Mouse (Mus musculus) left cerebral cortex, adult 2 months (tissue): Measurements from ENCODE around the gene Golga1. TPM values are rescaled to one million over a fixed set of nuclear protein-coding genes. Genes with fewer than 3 reads are reported as not detected.
A peak's percentile ranks its signal among the peaks of the same experiment; 100 is the strongest.
"Not testable (repeated sequence)": the region's sequence is repeated elsewhere in the genome, so short reads cannot be mapped to it uniquely, and the experiment has no call there.

Source experiments
- DNase-seq, 2 experiments: peaks; one replicate each; pipeline ENCODE4 v3.0.0; 2021 to 2022; ENCODE audit warnings: low spot score in 2 of 2, mixed read lengths in 1 of 2; ENCODE audit errors: extremely low spot score in 1 of 2
- H3K27ac ChIP-seq: fragments of 200-600 bp; 2 replicates; pipeline ENCODE4 v1.8.1; 2022
- H3K4me3 ChIP-seq: fragments of 200-600 bp; 2 replicates; pipeline ENCODE4 v1.8.1; 2022
- CTCF ChIP-seq: fragments of 200-600 bp; IDR thresholded peaks from 2 replicates; pipeline ENCODE4 v1.8.1; 2022; ENCODE audit warnings: antibody characterized with exemption, mild to moderate bottlenecking, moderate library complexity
- intact Hi-C: fragments of 180-260 bp; cut with DNase I; formaldehyde crosslinking; loops from one replicate; pipeline ENCODE4 v1.15.1; 2025
- long read RNA-seq, 2 experiments: library from polyadenylated mRNA; stranded (forward); transcript quantifications; one replicate each; pipeline ENCODE4 v2.0.0; 2021; ENCODE audit warnings: borderline mapping rate in 2 of 2
- total RNA-seq, 2 experiments: library from RNA; stranded (reverse); gene quantifications; 2 replicates each; pipeline ENCODE4 v1.2.3; 2021

The Golga1 gene
- total RNA-seq: 10 to 100 TPM; 30.3 to 31.1 TPM
- long read RNA-seq, experiment 1, full-length matches to known transcripts: 4 of 33 reads
- long read RNA-seq, experiment 1, partial matches to known transcripts: 4 of 33 reads
- long read RNA-seq, experiment 1, other reads (novel, unspliced or antisense): 25 of 33 reads
- long read RNA-seq, experiment 2, full-length matches to known transcripts: 7 of 28 reads
- long read RNA-seq, experiment 2, partial matches to known transcripts: 5 of 28 reads
- long read RNA-seq, experiment 2, other reads (novel, unspliced or antisense): 16 of 28 reads

DNA sequence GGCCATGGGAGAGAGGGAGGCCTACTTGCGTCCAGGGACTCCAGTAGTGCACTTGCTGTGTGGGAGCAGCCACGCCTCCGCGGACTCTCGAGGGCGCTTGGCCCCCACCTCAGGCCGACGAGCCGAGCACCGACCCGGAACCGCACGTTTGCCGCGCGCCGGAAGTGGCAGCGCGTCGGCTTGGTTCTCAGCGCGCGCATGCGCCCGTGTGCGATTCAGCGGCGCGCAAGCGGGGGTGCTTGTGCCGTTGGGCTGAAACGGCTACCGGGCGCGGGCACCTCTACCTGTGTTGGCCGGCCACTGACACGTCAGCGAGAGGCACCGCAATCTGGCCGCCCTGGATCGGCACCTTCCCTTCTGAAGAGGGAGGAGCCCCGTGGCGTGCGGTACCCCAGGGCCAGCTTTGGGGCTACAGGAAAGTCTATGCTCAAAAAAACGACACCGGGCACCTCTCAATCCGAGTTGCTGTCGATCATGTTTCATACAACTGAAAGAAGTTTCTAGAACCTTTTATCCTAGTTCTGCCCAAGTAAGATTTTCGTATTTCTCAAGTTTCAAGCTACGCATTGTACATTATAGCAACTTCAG, at the start of gene Golga1:
Golga1 (minus strand) TSS at position 142 of the 588 bp plus-strand sequence.
- no peak for TF ChIP-seq CTCF
- peak within 1 kb of the TSS; percentile 99 for H3K4me3 ChIP-seq
- intact Hi-C loops: loop anchor here (2.0 kb wide), 2 partner anchors 57 to 125 kb away; partner anchors contain the start of gene Scai
- H3K27ac ChIP-seq: peak within 1 kb of the TSS; percentile 97
- peak; percentile 91 for DNase-seq

DNA sequence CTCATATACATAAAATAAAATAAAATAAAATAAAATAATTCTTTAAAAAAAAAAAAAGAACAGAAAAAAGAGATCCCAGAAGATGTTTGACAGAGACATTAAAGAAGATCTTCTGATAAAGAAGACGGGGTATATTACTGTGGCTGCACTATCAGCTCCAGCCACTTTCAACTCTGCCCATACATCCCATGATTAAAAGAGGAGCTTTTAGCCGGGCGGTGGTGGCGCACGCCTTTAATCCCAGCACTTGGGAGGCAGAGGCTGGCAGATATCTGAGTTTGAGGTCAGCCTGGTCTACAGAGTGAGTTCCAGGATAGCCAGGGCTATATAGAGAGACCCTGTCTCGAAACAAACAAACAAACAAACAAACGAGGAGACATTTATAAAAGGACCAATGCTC, 48.8 kb upstream of the Golga1 start:
- intact Hi-C loops: no loop called here
- no peak for TF ChIP-seq CTCF
- no peak overlapping the region for H3K4me3 ChIP-seq
- no peak overlapping the region for H3K27ac ChIP-seq
- no peak for DNase-seq

- no peak overlapping the region for H3K27ac ChIP-seq
- H3K4me3 ChIP-seq: no peak overlapping the region
- intact Hi-C loops: no loop called here
- no peak for TF ChIP-seq CTCF
- no peak for DNase-seq
Measured at GRCm38 (mm10) chr2:39110514-39110913, 45.2 kb upstream of the Golga1 start.

DNA sequence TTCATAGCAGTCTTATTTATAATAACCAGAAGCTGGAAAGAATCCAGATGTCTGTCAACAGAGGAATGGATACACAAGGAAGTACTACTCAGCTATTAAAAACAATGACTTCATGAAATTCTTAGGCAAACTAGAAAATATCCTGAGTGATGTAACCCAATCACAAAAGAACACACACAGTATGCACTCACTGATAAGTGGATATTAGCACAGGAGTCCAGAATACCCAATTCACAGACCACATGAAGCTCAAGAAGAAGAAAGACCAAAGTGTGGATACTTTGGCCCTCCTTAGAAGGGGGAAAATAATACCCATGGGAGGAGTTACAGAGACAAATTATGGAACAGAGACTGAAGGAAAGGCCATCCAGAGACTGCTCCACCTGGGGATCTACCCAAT, 44.4 kb upstream of the Golga1 start:
- DNase-seq, intact Hi-C loops, H3K27ac ChIP-seq, H3K4me3 ChIP-seq: not testable (repeated sequence)

- H3K4me3 ChIP-seq, H3K27ac ChIP-seq, DNase-seq: not testable (repeated sequence)
- intact Hi-C loops: loop anchor here (5.0 kb wide), 1 partner anchor 92 kb away; the partner anchor contains the start of gene Scai
Measured at GRCm38 (mm10) chr2:39099951-39100350, 34.6 kb upstream of the Golga1 start.

DNA sequence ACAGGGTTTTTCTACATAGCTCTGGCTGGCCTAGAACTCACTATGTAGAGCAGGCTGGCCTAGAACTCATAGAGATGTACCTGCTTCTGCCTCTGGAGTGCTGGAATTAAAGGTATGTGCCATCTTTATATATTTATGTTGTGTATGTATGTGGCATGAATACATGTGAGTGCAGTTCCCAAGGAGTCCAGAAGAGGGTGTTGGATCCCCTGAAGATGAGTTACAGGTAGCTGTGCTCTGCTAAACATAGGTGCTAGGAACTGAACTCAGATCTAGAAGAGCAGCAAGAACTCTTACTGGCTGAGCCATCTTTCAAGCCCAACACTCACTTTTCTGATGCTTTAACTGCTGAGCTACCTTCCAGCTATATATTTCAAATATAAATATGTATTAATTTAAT, 32.7 kb upstream of the Golga1 start:
- intact Hi-C loops: loop anchor here (5.0 kb wide), 1 partner anchor 94 kb away; the partner anchor contains the start of gene Scai
- Histone ChIP-seq H3K27ac (no peak overlapping the region), H3K4me3 (no peak overlapping the region)
- DNase-seq: no peak
- TF ChIP-seq CTCF: no peak; the same call in 1 of the 2 replicates

GRCm38 (mm10) chr2:39091966-39092365, 26.6 kb upstream of the Golga1 start:
- TF ChIP-seq CTCF: no peak
- intact Hi-C loops: no loop called here

GRCm38 (mm10) chr2:39082706-39083105, 17.4 kb upstream of the Golga1 start:
- DNase-seq: no peak
- Histone ChIP-seq H3K27ac (no peak overlapping the region), H3K4me3 (no peak overlapping the region)
- intact Hi-C loops: no loop called here
- no peak for TF ChIP-seq CTCF

More at GRCm38 (mm10) chr2:39091966-39092365, 26.6 kb upstream of the Golga1 start:
- H3K27ac ChIP-seq: no peak overlapping the region
- no peak for DNase-seq
- H3K4me3 ChIP-seq: no peak overlapping the region

DNA sequence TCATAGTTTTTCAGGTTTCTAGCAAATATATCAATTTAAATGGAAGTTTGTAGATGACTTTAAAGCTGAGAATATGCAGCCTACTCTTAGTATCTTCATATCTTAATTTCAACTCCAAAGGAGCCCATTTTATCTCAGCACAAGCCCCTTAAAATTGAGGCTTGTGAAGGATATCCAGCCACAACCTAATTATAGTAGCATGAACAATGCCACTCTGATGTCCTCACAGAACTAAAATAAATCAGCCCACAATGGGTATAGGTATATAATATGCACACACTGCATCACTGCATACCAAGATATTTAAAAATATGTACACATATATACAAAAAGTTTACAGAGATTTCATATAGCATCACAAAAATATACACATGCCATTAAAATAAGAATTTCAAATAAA, 5.3 kb upstream of the Golga1 start:
- H3K4me3 ChIP-seq: no peak overlapping the region
- TF ChIP-seq CTCF: no peak
- H3K27ac ChIP-seq: no peak overlapping the region
- intact Hi-C loops: no loop called here
- DNase-seq: no peak

DNA sequence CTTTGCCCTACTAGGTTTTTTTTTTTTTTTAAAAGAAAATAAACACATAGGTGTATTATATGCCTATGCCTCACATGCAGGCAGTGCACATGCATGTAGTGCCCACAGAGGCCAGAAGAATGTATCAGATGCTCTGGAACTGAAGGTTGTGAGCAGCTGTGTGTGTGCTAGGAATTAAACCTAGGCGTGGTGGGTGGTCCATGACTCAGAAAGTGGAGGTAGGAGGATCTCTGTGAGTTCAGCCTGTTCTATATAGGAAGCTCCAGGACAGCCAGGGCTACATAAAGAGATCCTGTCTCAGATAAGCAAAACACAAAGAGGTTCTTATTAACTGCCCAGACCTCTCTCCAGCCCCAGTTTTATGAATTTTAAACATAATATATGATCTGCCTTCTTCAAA, 3.8 kb upstream of the Golga1 start:
- intact Hi-C loops: no loop called here
- DNase-seq: no peak
- Histone ChIP-seq H3K27ac (no peak overlapping the region), H3K4me3 (no peak overlapping the region)
- TF ChIP-seq CTCF: no peak

DNA sequence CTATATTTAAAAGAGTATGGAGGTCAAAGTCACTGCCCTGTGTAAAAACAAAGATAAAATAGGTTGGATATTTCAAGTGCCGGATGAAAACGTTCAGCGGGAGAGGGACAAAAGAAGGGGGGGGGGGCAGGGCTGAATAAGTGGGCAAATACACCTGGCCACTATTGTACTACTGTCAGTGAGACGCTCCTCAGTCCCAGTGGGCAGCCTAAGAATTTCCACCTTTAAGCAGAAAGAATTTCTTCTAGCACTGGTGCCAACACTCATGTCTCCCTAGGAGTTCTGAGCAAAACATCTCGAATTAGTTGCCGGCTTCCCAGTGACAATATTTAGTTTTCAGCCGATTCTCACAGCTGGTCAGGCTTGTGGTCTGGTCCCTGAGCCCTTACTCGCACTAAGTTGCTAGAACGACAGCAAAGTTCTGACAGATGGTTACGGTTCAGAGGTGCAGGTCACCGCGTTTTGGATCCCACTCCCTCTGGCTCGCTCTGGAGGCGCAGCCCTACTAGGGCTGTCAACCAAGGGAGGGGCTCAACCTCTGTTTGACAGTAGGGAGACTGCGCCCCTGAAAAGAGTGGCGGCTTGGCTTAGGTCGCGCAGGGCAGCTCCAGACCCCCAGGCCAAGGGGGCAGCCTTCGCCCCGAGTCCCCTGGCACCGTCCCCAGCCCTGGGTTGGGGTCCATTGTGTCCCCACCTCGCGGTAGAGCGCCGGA, 498 bp downstream of the Golga1 start:
- TF ChIP-seq CTCF: no peak
- peak overlapping the region; percentile 97 for H3K27ac ChIP-seq
- H3K4me3 ChIP-seq: peak overlapping the region; percentile 99
- peak in 1 of 2 experiments; percentile 32 for DNase-seq
- intact Hi-C loops: loop anchor here (2.0 kb wide), 2 partner anchors 56 to 126 kb away; partner anchors contain the start of gene Scai

- no peak for TF ChIP-seq CTCF
Measured at GRCm38 (mm10) chr2:39048515-39048914, 16.8 kb downstream of the Golga1 start.

More at GRCm38 (mm10) chr2:39048515-39048914, 16.8 kb downstream of the Golga1 start:
- DNase-seq: no peak
- no peak overlapping the region for H3K4me3 ChIP-seq
- intact Hi-C loops: no loop called here
- H3K27ac ChIP-seq: no peak overlapping the region
